Mouse (Mus musculus) bone marrow, adult 2 months (tissue): Measurements from ENCODE around the gene Heyl.

Experiments
- CTCF ChIP-seq: fragments of 200-500 bp; IDR thresholded peaks from 2 replicates; pipeline ENCODE4 v1.5.1; 2011; ENCODE audit warnings: low read length, control low read depth; ENCODE audit not compliant: control insufficient read depth, insufficient read depth
- POLR2A ChIP-seq: fragments of 200-500 bp; IDR thresholded peaks from 2 replicates; pipeline ENCODE4 v1.6.1; 2011; ENCODE audit warnings: low read depth, mild to moderate bottlenecking, control low read depth, low read length, borderline replicate concordance; ENCODE audit not compliant: control insufficient read depth

DNA sequence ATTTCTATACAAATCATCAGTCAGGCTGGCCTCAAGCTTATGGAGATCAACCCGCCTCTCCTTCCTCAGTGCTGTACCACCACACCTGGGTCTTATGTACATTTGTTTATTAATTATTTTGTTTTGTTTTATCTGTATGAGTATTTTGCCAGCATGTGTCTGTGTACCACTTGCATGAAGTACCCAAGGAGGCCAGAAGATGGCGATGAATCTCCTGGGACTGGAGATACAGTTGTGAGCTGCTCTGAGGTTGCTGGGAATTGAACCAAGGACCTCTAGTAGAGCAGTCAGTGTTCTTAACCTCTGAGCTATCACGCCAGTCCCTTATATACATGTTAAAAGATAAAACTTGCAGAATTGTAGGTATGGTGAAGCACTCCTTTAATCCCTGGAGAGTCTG is 10.0 kb upstream of the Heyl start:
- TF ChIP-seq CTCF, result peak; percentile 27; the same call in 1 of the 2 replicates
- TF ChIP-seq POLR2A, result no peak
